Mouse (Mus musculus) right cerebral cortex, postnatal 25 days (tissue): ENCODE measurements around the gene Ovol2.

Source experiments
- DNase-seq: peaks from one replicate; pipeline ENCODE4 v3.0.0; 2022

Ovol2 gene

GRCm38 (mm10) chr2:144310273-144310672 lies 21.7 kb downstream of the Ovol2 start:
- no peak for DNase-seq

- no peak for DNase-seq
These were observed 23.4 kb downstream of the Ovol2 start for GRCm38 (mm10) chr2:144308561-144308960.

GRCm38 (mm10) chr2:144305721-144306294 lies 26.1 kb downstream of the Ovol2 start:
- no peak for DNase-seq

- DNase-seq: no peak
These were observed 30.8 kb downstream of the Ovol2 start for GRCm38 (mm10) chr2:144301101-144301500.

- DNase-seq: no peak
These were observed 31.9 kb downstream of the Ovol2 start for GRCm38 (mm10) chr2:144299749-144300669.

- no peak for DNase-seq
These were observed 36.7 kb downstream of the Ovol2 start for GRCm38 (mm10) chr2:144295145-144295735.

- DNase-seq: peak; percentile 78
These were observed 40.2 kb downstream of the Ovol2 start for GRCm38 (mm10) chr2:144291600-144292305.

- DNase-seq: no peak
These were observed 41.6 kb downstream of the Ovol2 start for GRCm38 (mm10) chr2:144290321-144290720.

- no peak for DNase-seq
These were observed 50.5 kb downstream of the Ovol2 start for GRCm38 (mm10) chr2:144281417-144281816.

GRCm38 (mm10) chr2:144280568-144280967 lies 51.4 kb downstream of the Ovol2 start:
- DNase-seq: no peak

GRCm38 (mm10) chr2:144279742-144280141 lies 52.2 kb downstream of the Ovol2 start:
- DNase-seq: no peak

- DNase-seq: no peak
These were observed 55.1 kb downstream of the Ovol2 start for GRCm38 (mm10) chr2:144276885-144277284.

- no peak for DNase-seq
These were observed 57.2 kb downstream of the Ovol2 start for GRCm38 (mm10) chr2:144274741-144275140.

- DNase-seq: no peak
These were observed 59.9 kb downstream of the Ovol2 start for GRCm38 (mm10) chr2:144272088-144272487.

- DNase-seq: peak; percentile 98
These were observed 61.2 kb downstream of the Ovol2 start, which contains the start of the genes Mgme1 and Snx5 for GRCm38 (mm10) chr2:144270507-144271420. Gene Mgme1 (plus strand): TSS chr2:144270663. Gene Snx5 (minus strand): TSS chr2:144270906.

GRCm38 (mm10) chr2:144269679-144270475 lies 62.1 kb downstream of the Ovol2 start:
- DNase-seq: no peak

- DNase-seq: no peak
These were observed 62.7 kb downstream of the Ovol2 start for GRCm38 (mm10) chr2:144269306-144269650.

GRCm38 (mm10) chr2:144268446-144269305 lies 63.3 kb downstream of the Ovol2 start:
- no peak for DNase-seq

- DNase-seq: no peak
These were observed 64.3 kb downstream of the Ovol2 start for GRCm38 (mm10) chr2:144267731-144268015.

- DNase-seq: no peak
These were observed 64.8 kb downstream of the Ovol2 start for GRCm38 (mm10) chr2:144267004-144267730.
